Mouse (Mus musculus) heart, adult 2 months (tissue): ENCODE results near the gene Ly6c2. TPM values are rescaled to one million over a fixed set of nuclear protein-coding genes. Genes with fewer than 3 reads are reported as not detected.
"Not testable (repeated sequence)": the region's sequence is repeated elsewhere in the genome, so short reads cannot be mapped to it uniquely, and the experiment has no call there.

Source experiments
- DNase-seq, 2 experiments: peaks; one replicate each; pipeline ENCODE4 v3.0.0; 2021
- H3K27ac ChIP-seq: fragments of 200-600 bp; 2 replicates; pipeline ENCODE4 v1.8.1; 2022
- H3K27me3 ChIP-seq: fragments of 200-500 bp; 2 replicates; pipeline ENCODE4 v1.6.1; 2012; ENCODE audit warnings: mild to moderate bottlenecking, low read length, inconsistent platforms, mixed read lengths; ENCODE audit not compliant: control insufficient read depth, insufficient read depth
- H3K36me3 ChIP-seq: fragments of 200-500 bp; 2 replicates; pipeline ENCODE4 v1.6.1; 2012; ENCODE audit warnings: low read length, inconsistent platforms; ENCODE audit not compliant: control insufficient read depth, insufficient read depth
- H3K4me1 ChIP-seq: fragments of 200-500 bp; 2 replicates; pipeline ENCODE4 v1.6.1; 2011; ENCODE audit warnings: low read length; ENCODE audit not compliant: control insufficient read depth, insufficient read depth
- H3K4me3 ChIP-seq: fragments of 200-600 bp; 2 replicates; pipeline ENCODE4 v1.8.1; 2022
- H3K79me2 ChIP-seq: fragments of 200-500 bp; replicated peaks from 2 replicates; pipeline ENCODE4 v1.6.1; 2012; ENCODE audit warnings: mild to moderate bottlenecking, inconsistent platforms, low read length, moderate library complexity, mixed read lengths; ENCODE audit not compliant: control insufficient read depth, insufficient read depth
- H3K9ac ChIP-seq: fragments of 200-500 bp; 2 replicates; pipeline ENCODE4 v1.6.1; 2012; ENCODE audit warnings: low read depth, mild to moderate bottlenecking, control low read depth, inconsistent platforms, low read length, mixed read lengths
- CTCF ChIP-seq: fragments of 200-600 bp; IDR thresholded peaks from 2 replicates; pipeline ENCODE4 v1.8.1; 2022; ENCODE audit warnings: antibody characterized with exemption, mild to moderate bottlenecking, moderate library complexity
- EP300 ChIP-seq: fragments of 200-500 bp; IDR thresholded peaks from 2 replicates; pipeline ENCODE4 v1.6.1; 2011; ENCODE audit warnings: low read depth, low read length, control low read depth; ENCODE audit not compliant: insufficient read depth
- POLR2A ChIP-seq: fragments of 200-500 bp; IDR thresholded peaks from 2 replicates; pipeline ENCODE4 v1.6.1; 2011; ENCODE audit warnings: mild to moderate bottlenecking, low read depth, low read length, control low read depth; ENCODE audit not compliant: insufficient read depth
- WGBS: fragments of 180-500 bp; shearing (Covaris S2); methylation state at CpG from one replicate; pipeline ENCODE4 v1.1.7; 2018; 5-methylcytosine and 5-hydroxymethylcytosine counted together
- intact Hi-C: fragments of 180-260 bp; cut with DNase I; formaldehyde crosslinking; loops from one replicate; pipeline ENCODE4 v1.15.1; 2025
- polyA plus RNA-seq: library from polyadenylated mRNA; depleted of rRNA; stranded (reverse); fragments of >200 nt; gene quantifications from 2 replicates; pipeline ENCODE4 v1.2.3, GENCODE M21; 2012; rRNA removed
- total RNA-seq, 2 experiments: library from RNA; stranded (reverse); gene quantifications; 2 replicates each; pipeline ENCODE4 v1.2.3; 2021

Ly6c2 gene
- total and polyA plus RNA-seq, 3 experiments: 6.1 to 7.5 (median 6.5) TPM

- peak; percentile 79 for TF ChIP-seq CTCF
- H3K4me3 ChIP-seq, H3K79me2 ChIP-seq, intact Hi-C loops, H3K27ac ChIP-seq, H3K36me3 ChIP-seq, H3K9ac ChIP-seq, DNase-seq, H3K4me1 ChIP-seq, H3K27me3 ChIP-seq: not testable (repeated sequence)
- WGBS: 7% methylated on average over 2 of the region's 2 CpGs
These were observed 23.7 kb downstream of the Ly6c2 start for GRCm38 (mm10) chr15:75088041-75088440.

GRCm38 (mm10) chr15:75069965-75070364 is 41.8 kb downstream of the Ly6c2 start:
- 79% methylated on average over 4 of the region's 4 CpGs for WGBS
- DNase-seq: no peak
- Histone ChIP-seq H3K9ac (no peak overlapping the region), H3K4me1 (no peaks in the 10 kb centered on the region), H3K79me2 (no peaks in the 10 kb centered on the region), H3K27me3 (no peaks in the 10 kb centered on the region), H3K4me3 (no peak overlapping the region), H3K36me3 (no peaks in the 10 kb centered on the region), H3K27ac (no peak overlapping the region)
- TF ChIP-seq CTCF (no peak), POLR2A (no peak), EP300 (no peak)
- intact Hi-C loops: loop anchor here (1.0 kb wide), 1 partner anchor 64 kb away; no protein-coding TSS in a partner anchor

GRCm38 (mm10) chr15:75062030-75062574 is 49.7 kb downstream of the Ly6c2 start:
- H3K27me3 ChIP-seq, H3K4me3 ChIP-seq, H3K36me3 ChIP-seq, H3K79me2 ChIP-seq, H3K9ac ChIP-seq, H3K4me1 ChIP-seq, H3K27ac ChIP-seq: not testable (repeated sequence)
- 42% methylated on average over 6 of the region's 6 CpGs for WGBS
- TF ChIP-seq CTCF: peak; percentile 85
- intact Hi-C loops: loop anchor here (5.0 kb wide), 1 partner anchor 40 kb away; no protein-coding TSS in a partner anchor
- peak; percentile 56 to 82 for DNase-seq

GRCm38 (mm10) chr15:75060505-75060904 is 51.3 kb downstream of the Ly6c2 start:
- Histone ChIP-seq H3K4me1 (no peaks in the 10 kb centered on the region; the same call in 1 of the 2 replicates), H3K36me3 (no peaks in the 10 kb centered on the region), H3K4me3 (no peak overlapping the region), H3K27me3 (no peaks in the 10 kb centered on the region; the same call in 1 of the 2 replicates), H3K9ac (no peak overlapping the region), H3K79me2 (no peaks in the 10 kb centered on the region), H3K27ac (0 out of 2 replicates have a peak overlapping the region, but pooled peaks have one; percentile 2)
- peak; percentile 97 for TF ChIP-seq CTCF
- 0 out of 2 replicates have a peak, but pooled peaks have one; percentile 31 for TF ChIP-seq EP300
- TF ChIP-seq POLR2A: no peak
- intact Hi-C loops: loop anchor here (1.0 to 5.0 kb wide), 6 partner anchors 38 to 300 kb away; no protein-coding TSS in a partner anchor
- DNase-seq: peak; percentile 46 to 65

Other genes starting within 250 kb of the Ly6c2 start
- not detected for gene 2010109I03Rik, start 214.9 kb downstream of the Ly6c2 start, total RNA-seq
- gene 2010109I03Rik, start 214.9 kb downstream of the Ly6c2 start, polyA plus RNA-seq: 0.10 and 0.18 TPM in 2 replicates
- gene Ly6i, start 128.5 kb downstream of the Ly6c2 start, total RNA-seq: under 1 TPM; 0.29 to 0.39 TPM
- gene Ly6i, start 128.5 kb downstream of the Ly6c2 start, polyA plus RNA-seq: 0.20 TPM in 1 of 2 replicates, not detected in the other
- 100 to 1,000 TPM; 132 to 142 TPM for gene Ly6a, start 113.9 kb downstream of the Ly6c2 start, total RNA-seq
- gene Ly6a, start 113.9 kb downstream of the Ly6c2 start, polyA plus RNA-seq: 204 and 233 TPM in 2 replicates
- gene Ly6c1, start 63.1 kb downstream of the Ly6c2 start, total RNA-seq: 100 to 1,000 TPM; 229 to 273 TPM
- gene Ly6c1, start 63.1 kb downstream of the Ly6c2 start, polyA plus RNA-seq: 596 and 653 TPM in 2 replicates
- gene Ly6g, start 43.3 kb upstream of the Ly6c2 start, total RNA-seq: not detected
- gene Ly6g, start 43.3 kb upstream of the Ly6c2 start, polyA plus RNA-seq: not detected in 2 replicates
- gene BC025446, start 104.4 kb upstream of the Ly6c2 start, total RNA-seq: not detected
- gene BC025446, start 104.4 kb upstream of the Ly6c2 start, polyA plus RNA-seq: 0.15 TPM in 1 of 2 replicates, not detected in the other
- not detected for gene Ly6f, start 156.5 kb upstream of the Ly6c2 start, total RNA-seq
- gene Ly6f, start 156.5 kb upstream of the Ly6c2 start, polyA plus RNA-seq: not detected in 2 replicates